Mouse (Mus musculus): ENCODE measurements around the gene Gm3047. TPM values are rescaled to one million over a fixed set of nuclear protein-coding genes. Genes with fewer than 3 reads are reported as not detected.
"Not testable (repeated sequence)": the region's sequence is repeated elsewhere in the genome, so short reads cannot be mapped to it uniquely, and the experiment has no call there.

Gm3047 gene
- not detected in 2 replicates for polyA plus RNA-seq (2011; ENCODE audit: insufficient read depth, insufficient read length, low read depth, missing spikeins)

- not testable (repeated sequence) for H3K27ac ChIP-seq (ENCODE audit: insufficient read depth, low read length); H3K4me1 ChIP-seq (ENCODE audit: control insufficient read depth, insufficient read depth, low read length); H3K4me3 ChIP-seq (ENCODE audit: low read depth, low read length); H3K27me3 ChIP-seq (ENCODE audit: control insufficient read depth, insufficient read depth, low read length, poor library complexity, severe bottlenecking); H3K9me3 ChIP-seq (replicated peaks; ENCODE audit: control insufficient read depth, insufficient read depth, low read length, poor library complexity, severe bottlenecking); H3K36me3 ChIP-seq (ENCODE audit: control insufficient read depth, insufficient read depth, low read length, poor library complexity, severe bottlenecking); H3K9ac ChIP-seq (ENCODE audit: low read depth, poor library complexity, severe bottlenecking)
Measured at GRCm38 (mm10) chr14:4555105-4555504, at the start of gene Gm3047. Gm3047 (plus strand) TSS chr14:4555405.

Other genes with a start within 250 kb of the Gm3047 start
- not detected in 2 replicates for gene Gm3149, start 238.1 kb upstream of the Gm3047 start, polyA plus RNA-seq (2011; ENCODE audit: insufficient read depth, insufficient read length, low read depth, missing spikeins)
- gene 2610042L04Rik, start 220.6 kb upstream of the Gm3047 start, polyA plus RNA-seq (2011; ENCODE audit: insufficient read depth, insufficient read length, low read depth, missing spikeins), result not detected in 2 replicates
- not detected in 2 replicates for gene Gm3159, start 157.9 kb upstream of the Gm3047 start, polyA plus RNA-seq (2011; ENCODE audit: insufficient read depth, insufficient read length, low read depth, missing spikeins)
- gene Gm3164, start 140.0 kb upstream of the Gm3047 start, polyA plus RNA-seq (2011; ENCODE audit: insufficient read depth, insufficient read length, low read depth, missing spikeins), result 1.2 TPM in 1 of 2 replicates, not detected in the other
- 1.5 TPM in 1 of 2 replicates, not detected in the other for gene Gm3173, start 124.4 kb upstream of the Gm3047 start, polyA plus RNA-seq (2011; ENCODE audit: insufficient read depth, insufficient read length, low read depth, missing spikeins)
- gene Gm3182, start 73.7 kb upstream of the Gm3047 start, polyA plus RNA-seq (2011; ENCODE audit: insufficient read depth, insufficient read length, low read depth, missing spikeins), result not detected in 2 replicates
- gene Gm8159, start 76.9 kb downstream of the Gm3047 start, polyA plus RNA-seq (2011; ENCODE audit: insufficient read depth, insufficient read length, low read depth, missing spikeins), result not detected in 2 replicates
- not detected in 2 replicates for gene Gm3239, start 108.8 kb downstream of the Gm3047 start, polyA plus RNA-seq (2011; ENCODE audit: insufficient read depth, insufficient read length, low read depth, missing spikeins)
- not detected in 2 replicates for gene Gm7876, start 153.8 kb downstream of the Gm3047 start, polyA plus RNA-seq (2011; ENCODE audit: insufficient read depth, insufficient read length, low read depth, missing spikeins)
- gene Gm3252, start 171.4 kb downstream of the Gm3047 start, polyA plus RNA-seq (2011; ENCODE audit: insufficient read depth, insufficient read length, low read depth, missing spikeins), result 0.44 TPM in 1 of 2 replicates, not detected in the other
- not detected in 2 replicates for gene Gm9602, start 220.9 kb downstream of the Gm3047 start, polyA plus RNA-seq (2011; ENCODE audit: insufficient read depth, insufficient read length, low read depth, missing spikeins)

Measured in ES-Bruce4 (cell line).